Mouse (Mus musculus) CH12.LX (cell line): ENCODE measurements around the gene S100a14. TPM values are rescaled to one million over a fixed set of nuclear protein-coding genes. Genes with fewer than 3 reads are reported as not detected.

Experiments used
- DNase-seq: peaks from one replicate; pipeline ENCODE4 v3.0.0-alpha.2; 2013; ENCODE audit errors: extremely low read depth
- H3K27ac ChIP-seq: 2 replicates; pipeline ENCODE4 v1.5.1; 2012; ENCODE audit warnings: low read depth, mild to moderate bottlenecking, control low read depth, moderate library complexity; ENCODE audit not compliant: insufficient read depth
- H3K27me3 ChIP-seq: replicated peaks from 2 replicates; pipeline ENCODE3; 2012; ENCODE audit warnings: inconsistent platforms
- H3K36me3 ChIP-seq, 2 experiments: replicated peaks in 1 of 2; 2 replicates each; pipeline versions ENCODE3 to v1.6.1; 2012; ENCODE audit warnings: inconsistent platforms in 1 of 2, low read length in 1 of 2, mild to moderate bottlenecking in 1 of 2, mixed read lengths in 1 of 2, moderate library complexity in 1 of 2; ENCODE audit not compliant: control insufficient read depth in 1 of 2, insufficient read depth in 1 of 2
- H3K4me1 ChIP-seq, 2 experiments: 2 replicates each; pipeline ENCODE4 v1.6.1; 2012; ENCODE audit warnings: inconsistent platforms in 1 of 2, moderate library complexity in 1 of 2; ENCODE audit not compliant: insufficient read depth in 2 of 2, control insufficient read depth in 1 of 2
- H3K4me2 ChIP-seq: 2 replicates; pipeline ENCODE4 v1.6.1; 2012; ENCODE audit warnings: low read depth, mild to moderate bottlenecking, control low read depth; ENCODE audit not compliant: poor library complexity, insufficient read depth, severe bottlenecking
- H3K4me3 ChIP-seq, 3 experiments: fragments of 150-350 bp in 1 of 3; sonication (generic) in 1 of 3; replicated peaks in 1 of 3; 2 replicates each; pipeline versions ENCODE3 to v1.5.1; 2011 to 2012; ENCODE audit warnings: low read depth in 2 of 3, low read length in 2 of 3, mild to moderate bottlenecking in 2 of 3, moderate library complexity in 2 of 3, control low read depth in 1 of 3, improper control_type of control experiment in 1 of 3, inconsistent platforms in 1 of 3, mixed read lengths in 1 of 3; ENCODE audit not compliant: poor library complexity in 1 of 3
- H3K79me2 ChIP-seq: replicated peaks from 2 replicates; pipeline ENCODE4 v1.6.1; 2012; ENCODE audit warnings: mild to moderate bottlenecking, moderate library complexity; ENCODE audit not compliant: control insufficient read depth, poor library complexity, insufficient read depth, severe bottlenecking; ENCODE audit errors: extremely low read depth
- H3K9ac ChIP-seq: 2 replicates; pipeline ENCODE4 v1.6.1; 2012; ENCODE audit warnings: low read depth, mild to moderate bottlenecking, control low read depth, moderate library complexity; ENCODE audit not compliant: insufficient read depth
- H3K9me3 ChIP-seq: replicated peaks from 2 replicates; pipeline ENCODE3; 2012; ENCODE audit warnings: low read length, inconsistent platforms, mixed read lengths
- BHLHE40 ChIP-seq: IDR thresholded peaks from 2 replicates; pipeline ENCODE4 v1.6.1; 2011; ENCODE audit warnings: mild to moderate bottlenecking, low read depth, low read length, improper control_type of control experiment
- CHD1 ChIP-seq: IDR thresholded peaks from 2 replicates; pipeline ENCODE4 v1.6.1; 2012; ENCODE audit warnings: low read depth, low read length, improper control_type of control experiment, inconsistent platforms
- CHD2 ChIP-seq: IDR thresholded peaks from 2 replicates; pipeline ENCODE4 v1.6.1; 2011; ENCODE audit warnings: low read length, improper control_type of control experiment
- EP300 ChIP-seq: IDR thresholded peaks from 2 replicates; pipeline ENCODE4 v1.6.1; 2011; ENCODE audit warnings: low read length, improper control_type of control experiment
- GABPA ChIP-seq: IDR thresholded peaks from 2 replicates; pipeline ENCODE4 v1.6.1; 2012; ENCODE audit warnings: low read depth, low read length, improper control_type of control experiment, inconsistent platforms; ENCODE audit not compliant: insufficient replicate concordance
- IRF4 ChIP-seq: IDR thresholded peaks from 2 replicates; pipeline ENCODE4 v1.6.1; 2014; ENCODE audit warnings: low read depth, mild to moderate bottlenecking, inconsistent platforms, low read length, improper control_type of control experiment
- JUND ChIP-seq: conservative IDR thresholded peaks from 2 replicates; pipeline ENCODE4 v1.6.1; 2011; ENCODE audit warnings: low read depth, low read length, improper control_type of control experiment
- KAT2A ChIP-seq: IDR thresholded peaks from 2 replicates; pipeline ENCODE4 v1.6.1; 2012; ENCODE audit warnings: low read length, improper control_type of control experiment, inconsistent platforms; ENCODE audit not compliant: insufficient replicate concordance
- MAX ChIP-seq: IDR thresholded peaks from 2 replicates; pipeline ENCODE4 v1.6.1; 2011; ENCODE audit warnings: low read length, improper control_type of control experiment
- MAZ ChIP-seq: IDR thresholded peaks from 2 replicates; pipeline ENCODE4 v1.6.1; 2012; ENCODE audit warnings: low read depth, mild to moderate bottlenecking, inconsistent platforms, low read length, improper control_type of control experiment, moderate library complexity
- MEF2A ChIP-seq: IDR thresholded peaks from 2 replicates; pipeline ENCODE4 v1.6.1; 2014; ENCODE audit warnings: low read depth, mild to moderate bottlenecking, inconsistent platforms, low read length, improper control_type of control experiment, borderline replicate concordance
- NELFE ChIP-seq: IDR thresholded peaks from 2 replicates; pipeline ENCODE4 v1.6.1; 2011; ENCODE audit warnings: low read depth, low read length, improper control_type of control experiment
- POLR2AphosphoS2 ChIP-seq: IDR thresholded peaks from 2 replicates; pipeline ENCODE4 v1.6.1; 2011; ENCODE audit warnings: low read depth, low read length, improper control_type of control experiment
- SIN3A ChIP-seq: IDR thresholded peaks from 2 replicates; pipeline ENCODE4 v1.6.1; 2012; ENCODE audit warnings: low read length, improper control_type of control experiment, inconsistent platforms
- TBP ChIP-seq: conservative IDR thresholded peaks from 2 replicates; pipeline ENCODE4 v1.6.1; 2011; ENCODE audit warnings: low read depth, low read length, improper control_type of control experiment
- UBTF ChIP-seq: IDR thresholded peaks from 2 replicates; pipeline ENCODE4 v1.6.1; 2012; ENCODE audit warnings: low read depth, mild to moderate bottlenecking, inconsistent platforms, low read length, improper control_type of control experiment, moderate library complexity
- USF1 ChIP-seq: IDR thresholded peaks from 2 replicates; pipeline ENCODE4 v1.6.1; 2014; ENCODE audit warnings: low read depth, mild to moderate bottlenecking, inconsistent platforms, low read length, improper control_type of control experiment
- USF2 ChIP-seq: conservative IDR thresholded peaks from 2 replicates; pipeline ENCODE4 v1.6.1; 2011; ENCODE audit warnings: low read depth, low read length, improper control_type of control experiment
- ZKSCAN1 ChIP-seq: IDR thresholded peaks from 2 replicates; pipeline ENCODE4 v1.6.1; 2012; ENCODE audit warnings: low read depth, inconsistent platforms, low read length, improper control_type of control experiment, borderline replicate concordance
- ZMIZ1 ChIP-seq: IDR thresholded peaks from 2 replicates; pipeline ENCODE4 v1.6.1; 2012; ENCODE audit warnings: low read depth, mild to moderate bottlenecking, inconsistent platforms, low read length, improper control_type of control experiment
- ZNF384 ChIP-seq: IDR thresholded peaks from 2 replicates; pipeline ENCODE4 v1.6.1; 2012; ENCODE audit warnings: low read depth, low read length, improper control_type of control experiment, inconsistent platforms
- dilution Hi-C: fragments of 300-500 bp; cut with MboI; formaldehyde crosslinking; loops from 2 replicates; pipeline ENCODE4 v1.14.3; 2020; ENCODE audit warnings: low sequenced_read_pairs; ENCODE audit not compliant: extremely low pct_unique_long_range_greater_than_20kb, extremely low pct_ligation_motif_present
- in situ Hi-C: fragments of 300-500 bp; cut with MboI; formaldehyde crosslinking; loops from 3 replicates; pipeline ENCODE4 v1.14.3; 2019; ENCODE audit warnings: low sequenced_read_pairs, low pct_ligation_motif_present, low pct_unique_long_range_greater_than_20kb, mixed read lengths
- polyA plus RNA-seq: library from polyadenylated mRNA; unstranded; fragments of >175 nt; gene quantifications from 2 replicates; pipeline ENCODE4 v1.2.1, GENCODE M21; 2012; ENCODE audit warnings: low read depth; ENCODE audit not compliant: insufficient read length
- total RNA-seq, 2 experiments: library from RNA; depleted of rRNA; stranded (reverse); fragments of 300-350 nt in 1 of 2; fragments of >200 nt in 1 of 2; gene quantifications; 2 replicates each; pipeline ENCODE4 v1.2.3; 2012 to 2014

The S100a14 gene
- total and polyA plus RNA-seq, 3 experiments = not detected

DNA sequence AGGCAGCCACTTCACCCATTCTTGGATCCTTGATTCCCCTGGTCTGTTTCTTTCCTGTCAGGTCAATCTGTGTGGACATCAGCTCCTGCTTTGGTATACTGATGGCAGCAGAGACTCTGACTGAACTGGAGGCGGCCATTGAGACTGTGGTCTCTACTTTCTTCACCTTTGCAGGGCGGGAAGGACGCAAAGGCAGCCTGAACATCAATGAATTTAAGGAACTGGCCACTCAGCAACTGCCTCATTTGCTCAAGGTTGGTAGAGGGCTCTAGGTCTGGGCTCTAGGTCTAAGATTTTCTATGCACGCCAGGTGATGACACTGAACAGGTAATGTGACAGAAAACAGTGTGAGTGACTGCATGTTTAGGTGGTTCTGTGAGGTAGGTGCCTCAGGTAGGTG lies 10.9 kb upstream of the S100a14 start:
- Histone ChIP-seq H3K27ac (no peak overlapping the region), H3K4me1 (peaks cover 9 to 18% of the 10 kb centered on the region in 2 experiments; a peak in 2 of 4 replicates), H3K79me2 (no peaks in the 10 kb centered on the region), H3K36me3 (peaks cover 2 to 26% of the 10 kb centered on the region in 2 experiments), H3K4me2 (peak overlapping the region; percentile 82), H3K9ac (peak overlapping the region; percentile 78; the same call in 1 of the 2 replicates), H3K9me3 (no peaks in the 10 kb centered on the region), H3K27me3 (no peaks in the 10 kb centered on the region), H3K4me3 (no peak overlapping the region)
- TF ChIP-seq CHD2 (no peak), MAX (no peak), MAZ (no peak), TBP (no peak), UBTF (no peak), ZKSCAN1 (no peak), KAT2A (no peak)
- in situ Hi-C loops = no loop called here
- no peak for DNase-seq
- dilution Hi-C loops = no loop called here

GRCm38 (mm10) chr3:90517711-90518110 lies 8.9 kb upstream of the S100a14 start:
- no peaks in the 10 kb centered on the region for H3K79me2 ChIP-seq
- no peak for TF ChIP-seq ZMIZ1
- no peak for TF ChIP-seq CHD1
- no peak for TF ChIP-seq NELFE
- TF ChIP-seq BHLHE40 = no peak
- TF ChIP-seq ZNF384 = no peak
- no peak for TF ChIP-seq POLR2AphosphoS2
- no peak for TF ChIP-seq IRF4
- no peak for TF ChIP-seq SIN3A
- TF ChIP-seq MEF2A = no peak
- TF ChIP-seq EP300 = no peak
- TF ChIP-seq MAZ = no peak
- TF ChIP-seq JUND = no peak
- no peak for TF ChIP-seq GABPA
- TF ChIP-seq USF1 = no peak
- no peak for TF ChIP-seq ZKSCAN1
- TF ChIP-seq USF2 = no peak
- TF ChIP-seq KAT2A = no peak
- TF ChIP-seq MAX = no peak
- H3K4me2 ChIP-seq = no peak overlapping the region
- in situ Hi-C loops = no loop called here
- no peak overlapping the region for H3K4me3 ChIP-seq
- peaks cover 9 to 18% of the 10 kb centered on the region in 2 experiments; a peak in 2 of 4 replicates for H3K4me1 ChIP-seq
- no peak overlapping the region for H3K9ac ChIP-seq
- no peak overlapping the region for H3K27ac ChIP-seq
- DNase-seq = no peak
- peaks cover 2 to 24% of the 10 kb centered on the region in 2 experiments for H3K36me3 ChIP-seq
- no peaks in the 10 kb centered on the region for H3K27me3 ChIP-seq
- no peaks in the 10 kb centered on the region for H3K9me3 ChIP-seq
- dilution Hi-C loops = no loop called here
